Mouse (Mus musculus) cerebellum, adult 2 months (tissue): ENCODE results near the gene Mta1.
A peak's percentile ranks its signal among the peaks of the same experiment; 100 is the strongest.

Experiments
- CTCF ChIP-seq: fragments of 200-500 bp; IDR thresholded peaks from 2 replicates; pipeline ENCODE4 v1.5.1; 2011; ENCODE audit warnings: low read depth, mild to moderate bottlenecking, control low read depth, low read length, moderate library complexity, borderline replicate concordance; ENCODE audit not compliant: insufficient read depth
- POLR2A ChIP-seq: fragments of 200-500 bp; IDR thresholded peaks from 2 replicates; pipeline ENCODE4 v1.6.1; 2011; ENCODE audit warnings: low read length, control low read depth, borderline replicate concordance; ENCODE audit not compliant: insufficient read depth

- peak; percentile 65; the same call in 1 of the 2 replicates for TF ChIP-seq CTCF
- TF ChIP-seq POLR2A, result no peak
These were observed 46.1 kb downstream of the Mta1 start for GRCm38 (mm10) chr12:113144001-113144756.
